Mouse (Mus musculus) liver, embryonic 14.5 days (tissue): Measurements from ENCODE around the gene Aqr. TPM values are rescaled to one million over a fixed set of nuclear protein-coding genes. Genes with fewer than 3 reads are reported as not detected.
A peak's percentile ranks its signal among the peaks of the same experiment; 100 is the strongest.

ENCODE experiments used
- ATAC-seq: fragments of 200-750 bp; cut with Nextera tagmentation; 2 replicates; pipeline ENCODE4 v1.8.0; 2017; ENCODE audit warnings: moderate number of reproducible peaks, mild to moderate bottlenecking, moderate library complexity; ENCODE audit not compliant: insufficient read depth
- DNase-seq, 3 experiments: peaks; one replicate each; pipeline ENCODE4 v3.0.0-alpha.2; 2012 to 2013; ENCODE audit warnings: low read depth in 3 of 3, low spot score in 3 of 3
- H3K27ac ChIP-seq: fragments of 300-500 bp; sonication (generic); 2 replicates; pipeline ENCODE4 v1.5.1; 2014; ENCODE audit warnings: moderate library complexity, mild to moderate bottlenecking, control low read depth, inconsistent platforms
- H3K27me3 ChIP-seq: fragments of 300-500 bp; sonication (generic); 2 replicates; pipeline ENCODE4 v1.6.1; 2014; ENCODE audit warnings: mild to moderate bottlenecking, low read length, moderate library complexity; ENCODE audit not compliant: control insufficient read depth, insufficient read depth
- H3K36me3 ChIP-seq: fragments of 300-500 bp; sonication (generic); replicated peaks from 2 replicates; pipeline ENCODE4 v1.6.1; 2014; ENCODE audit warnings: low read depth; ENCODE audit not compliant: control insufficient read depth, insufficient read depth
- H3K4me1 ChIP-seq, 2 experiments: fragments of 200-500 bp in 1 of 2; fragments of 300-500 bp in 1 of 2; sonication (generic) in 1 of 2; replicated peaks; 2 replicates each; pipeline ENCODE4 v1.6.1; 2012 to 2014; ENCODE audit warnings: antibody characterized with exemption in 1 of 2, inconsistent platforms in 1 of 2, low read length in 1 of 2; ENCODE audit not compliant: control insufficient read depth in 2 of 2, insufficient read depth in 2 of 2
- H3K4me2 ChIP-seq: fragments of 300-500 bp; sonication (generic); 2 replicates; pipeline ENCODE4 v1.6.1; 2014; ENCODE audit warnings: low read depth, mild to moderate bottlenecking, control low read depth, moderate library complexity
- H3K4me3 ChIP-seq, 2 experiments: fragments of 200-500 bp in 1 of 2; fragments of 300-500 bp in 1 of 2; sonication (generic) in 1 of 2; 2 replicates each; pipeline ENCODE4 v1.5.1; 2012 to 2014; ENCODE audit warnings: low read depth in 2 of 2, low read length in 2 of 2, mild to moderate bottlenecking in 2 of 2, control low read depth in 1 of 2, inconsistent platforms in 1 of 2, moderate library complexity in 1 of 2; ENCODE audit not compliant: insufficient read depth in 1 of 2
- H3K9ac ChIP-seq: fragments of 300-500 bp; sonication (generic); replicated peaks from 2 replicates; pipeline ENCODE4 v1.6.1; 2014; ENCODE audit warnings: mild to moderate bottlenecking, control low read depth, moderate library complexity
- H3K9me3 ChIP-seq: fragments of 300-500 bp; sonication (generic); 2 replicates; pipeline ENCODE4 v1.6.1; 2016; ENCODE audit warnings: low read length, mixed read lengths; ENCODE audit not compliant: control insufficient read depth
- CTCF ChIP-seq: IDR thresholded peaks from 2 replicates; pipeline ENCODE4 v1.5.1; 2016; ENCODE audit warnings: antibody characterized with exemption, low read depth, control low read depth
- EP300 ChIP-seq: IDR thresholded peaks from 2 replicates; pipeline ENCODE4 v1.6.1; 2016; ENCODE audit warnings: antibody characterized with exemption, low read depth
- WGBS: fragments of 180-500 bp; shearing (Covaris S2); extraction: QIAGEN DNeasy Blood & Tissue Kit; methylation state at CpG from one replicate; pipeline ENCODE4 v1.1.7; 2014; ENCODE audit not compliant: insufficient replicate concordance; 5-methylcytosine and 5-hydroxymethylcytosine counted together
- polyA plus RNA-seq, 2 experiments: library from polyadenylated mRNA; depleted of rRNA in 1 of 2; stranded (reverse) in 1 of 2; unstranded in 1 of 2; fragments of >200 nt; fragmentation: Nextera tagmentation in 1 of 2; extraction: Ambion mirVana in 1 of 2; gene quantifications; 2 replicates each; pipeline versions ENCODE4 v1.2.1 to v1.2.3; 2012 to 2014

The Aqr gene
- polyA plus RNA-seq, 2 experiments, result 16.4 to 21.8 TPM

GRCm38 (mm10) chr2:114143842-114144241 is 43.0 kb downstream of the Aqr start:
- Histone ChIP-seq H3K4me3 (no peak overlapping the region), H3K36me3 (peaks cover 57% of the 10 kb centered on the region), H3K27me3 (no peaks in the 10 kb centered on the region), H3K27ac (no peak overlapping the region), H3K9ac (no peak overlapping the region), H3K4me1 (no peaks in the 10 kb centered on the region), H3K9me3 (no peaks in the 10 kb centered on the region), H3K4me2 (no peak overlapping the region)
- TF ChIP-seq CTCF (no peak), EP300 (no peak)
- DNase-seq, result no peak
- 85% methylated on average over 6 of the region's 6 CpGs for WGBS
- no peak for ATAC-seq

DNA sequence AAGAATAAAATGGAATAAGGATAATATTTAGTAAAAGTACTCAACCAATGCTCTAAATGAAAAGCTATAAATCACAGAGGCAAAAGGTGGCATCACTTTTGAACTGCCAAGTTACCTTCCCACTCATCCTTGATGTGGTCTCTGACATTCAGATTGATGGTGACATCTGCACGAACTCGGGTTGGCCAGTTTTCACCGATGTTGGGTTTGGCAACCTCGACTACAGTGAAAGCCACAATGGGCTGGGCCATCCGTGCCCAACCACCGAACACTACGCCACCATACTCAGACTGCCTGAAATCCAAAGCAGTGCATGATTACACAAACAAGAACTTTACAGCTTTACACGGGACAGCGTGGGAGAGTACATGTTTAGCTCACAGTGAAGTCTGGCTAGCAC is 50.1 kb downstream of the Aqr start:
- DNase-seq (no peak), ATAC-seq (no peak)
- whole genome bisulfite sequencing, result 82% methylated on average over 9 of the region's 9 CpGs
- Histone ChIP-seq H3K36me3 (peaks cover 58% of the 10 kb centered on the region), H3K4me3 (no peak overlapping the region), H3K4me1 (no peaks in the 10 kb centered on the region), H3K4me2 (no peak overlapping the region), H3K9ac (no peak overlapping the region), H3K27ac (no peak overlapping the region), H3K27me3 (no peaks in the 10 kb centered on the region), H3K9me3 (no peaks in the 10 kb centered on the region)
- TF ChIP-seq CTCF (no peak), EP300 (no peak)

- WGBS, result 81% methylated on average over 2 of the region's 2 CpGs
- Histone ChIP-seq H3K4me3 (no peak overlapping the region), H3K9me3 (no peaks in the 10 kb centered on the region), H3K9ac (no peak overlapping the region), H3K4me1 (no peaks in the 10 kb centered on the region), H3K27ac (no peak overlapping the region), H3K4me2 (no peak overlapping the region), H3K27me3 (no peaks in the 10 kb centered on the region), H3K36me3 (peaks cover 50% of the 10 kb centered on the region)
- no peak for DNase-seq
- no peak for ATAC-seq
- TF ChIP-seq CTCF (no peak), EP300 (no peak)
Measured at GRCm38 (mm10) chr2:114135777-114136176, 51.0 kb downstream of the Aqr start.

DNA sequence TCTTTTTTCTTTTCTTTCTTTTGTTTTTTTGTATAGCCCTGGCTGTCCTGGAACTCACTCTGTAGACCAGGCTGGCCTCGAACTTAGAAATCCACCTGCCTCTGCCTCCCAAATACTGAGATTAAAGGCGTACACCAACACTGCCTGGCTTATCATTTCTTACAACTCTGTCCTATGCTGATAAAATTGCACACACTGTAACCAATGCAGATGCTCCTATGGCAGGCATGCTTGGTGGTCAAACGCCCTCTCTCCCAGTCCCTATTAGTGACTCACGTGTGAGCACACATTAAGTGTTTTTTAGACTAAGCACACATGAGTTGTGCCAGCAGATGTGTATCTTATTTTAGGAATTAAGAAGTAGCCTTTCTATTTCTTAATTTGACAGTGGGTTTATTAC is 53.5 kb downstream of the Aqr start:
- H3K9me3 ChIP-seq, result no peaks in the 10 kb centered on the region
- H3K4me1 ChIP-seq, result no peaks in the 10 kb centered on the region
- ATAC-seq (0 out of 2 replicates have a peak, but pooled peaks have one; percentile 41), DNase-seq (no peak)
- H3K27ac ChIP-seq, result no peak overlapping the region
- H3K4me3 ChIP-seq, result no peak overlapping the region
- 52% methylated on average over 4 of the region's 4 CpGs for WGBS
- H3K36me3 ChIP-seq, result peaks cover 38% of the 10 kb centered on the region
- no peaks in the 10 kb centered on the region for H3K27me3 ChIP-seq
- no peak for TF ChIP-seq EP300
- H3K9ac ChIP-seq, result no peak overlapping the region
- H3K4me2 ChIP-seq, result no peak overlapping the region

- no peak for ATAC-seq
- TF ChIP-seq CTCF (no peak), EP300 (no peak)
- H3K4me3 ChIP-seq, result no peak overlapping the region
- peaks cover 40% of the 10 kb centered on the region for H3K36me3 ChIP-seq
- no peak overlapping the region for H3K9ac ChIP-seq
- no peak overlapping the region for H3K4me2 ChIP-seq
- no peaks in the 10 kb centered on the region for H3K4me1 ChIP-seq
- H3K27me3 ChIP-seq, result no peaks in the 10 kb centered on the region
- H3K9me3 ChIP-seq, result no peaks in the 10 kb centered on the region
- no peak overlapping the region for H3K27ac ChIP-seq
- DNase-seq, result no peak
- WGBS, result 89% methylated on average over 13 of the region's 13 CpGs
Measured at GRCm38 (mm10) chr2:114130657-114131056, 56.2 kb downstream of the Aqr start.

DNA sequence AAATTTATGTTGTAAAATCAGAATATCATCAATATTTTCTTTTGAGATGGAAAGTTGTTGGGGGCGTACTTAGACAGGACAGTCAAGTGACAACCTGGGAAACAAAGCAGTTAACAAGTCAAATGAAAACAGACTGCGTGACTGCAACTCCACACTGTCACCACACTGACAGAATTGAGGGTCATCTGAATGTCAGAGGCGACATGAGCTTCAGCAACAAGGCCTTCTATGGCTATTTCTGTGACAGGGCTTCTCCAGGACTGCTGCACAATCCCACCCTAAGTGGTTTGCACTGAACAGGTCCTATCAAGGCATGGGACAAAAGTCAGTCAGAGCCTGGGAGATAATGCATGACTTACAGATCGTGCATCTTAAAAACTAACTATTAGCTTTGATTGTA is 63.5 kb downstream of the Aqr start:
- H3K27ac ChIP-seq, result no peak overlapping the region
- no peak overlapping the region for H3K9ac ChIP-seq
- H3K36me3 ChIP-seq, result peaks cover 23% of the 10 kb centered on the region
- ATAC-seq, result no peak
- H3K4me1 ChIP-seq, result no peaks in the 10 kb centered on the region
- H3K27me3 ChIP-seq, result no peaks in the 10 kb centered on the region
- WGBS, result 79% methylated on average over 4 of the region's 4 CpGs
- no peak for TF ChIP-seq EP300
- TF ChIP-seq CTCF, result no peak
- no peaks in the 10 kb centered on the region for H3K9me3 ChIP-seq
- no peak overlapping the region for H3K4me3 ChIP-seq
- no peak overlapping the region for H3K4me2 ChIP-seq
- DNase-seq, result no peak
